Mouse (Mus musculus) urinary bladder, postnatal 25 days (tissue): ENCODE measurements at regions not wholly inside any gene's neighbourhood (a gene's known extent, or its start where the extent isn't known, plus 50 kb on each side); places are given as distances from the start of the nearest gene placed in this dataset.

Source experiments
- DNase-seq: peaks from one replicate; pipeline ENCODE4 v3.0.0; 2022; ENCODE audit warnings: low spot score

GRCm38 (mm10) chr10:102705848-102706247, 193.8 kb downstream of the Rassf9 start:
- no peak for DNase-seq

- DNase-seq = no peak
Observed at GRCm38 (mm10) chr10:102694810-102695209, 182.8 kb downstream of the Rassf9 start.

DNA sequence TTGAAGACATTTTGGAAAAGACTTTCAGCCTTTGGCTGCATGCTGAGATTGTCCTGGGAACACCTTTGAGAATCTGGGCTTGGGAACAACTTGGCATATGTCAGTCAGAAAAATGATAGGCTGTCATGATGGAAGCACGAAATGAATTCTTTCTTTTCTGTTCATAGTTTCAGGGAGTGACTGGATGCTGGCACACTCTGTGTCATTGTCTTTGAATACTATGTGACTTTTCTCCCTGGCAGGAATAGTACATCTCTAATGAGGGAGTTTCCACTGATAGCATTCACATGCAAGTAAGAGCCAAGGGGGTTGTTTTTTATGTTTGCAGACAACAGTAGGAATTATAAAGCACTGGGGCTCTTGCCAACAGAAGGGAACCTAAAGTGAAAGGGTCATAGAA, 177.9 kb downstream of the Rassf9 start:
- DNase-seq = no peak

GRCm38 (mm10) chr10:102686667-102687397, 174.8 kb downstream of the Rassf9 start:
- no peak for DNase-seq

DNA sequence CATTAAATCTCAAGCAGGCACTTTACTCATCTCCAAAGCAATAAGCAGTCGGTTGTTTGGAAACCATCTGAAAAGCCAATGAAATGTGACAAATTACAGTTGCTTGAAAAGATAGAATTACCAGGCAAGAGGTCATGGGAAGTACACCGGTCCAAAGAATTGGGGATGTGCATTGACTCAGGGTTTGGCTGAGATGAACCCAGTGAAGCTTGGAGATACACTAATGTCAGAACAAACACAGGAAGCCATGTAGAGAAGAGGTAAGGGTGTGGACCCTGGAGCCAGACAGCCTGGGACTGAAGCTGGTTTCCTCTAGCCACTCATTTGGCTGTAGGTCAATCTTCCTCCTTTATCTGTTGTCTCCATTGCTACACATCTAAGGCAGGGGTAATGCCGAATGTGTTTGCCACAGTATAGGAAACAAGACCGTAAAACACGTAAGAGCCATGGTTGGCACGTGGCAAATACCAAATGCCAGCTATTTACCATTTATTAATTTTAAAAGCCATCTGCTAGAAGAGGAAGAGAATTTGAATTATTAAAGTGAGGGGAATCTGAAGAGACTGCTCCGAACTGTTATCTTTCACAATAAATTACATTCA, 173.9 kb downstream of the Rassf9 start:
- no peak for DNase-seq

GRCm38 (mm10) chr10:102667359-102667758, 155.3 kb downstream of the Rassf9 start:
- DNase-seq = no peak

GRCm38 (mm10) chr10:102659683-102660082, 147.7 kb downstream of the Rassf9 start:
- no peak for DNase-seq

DNA sequence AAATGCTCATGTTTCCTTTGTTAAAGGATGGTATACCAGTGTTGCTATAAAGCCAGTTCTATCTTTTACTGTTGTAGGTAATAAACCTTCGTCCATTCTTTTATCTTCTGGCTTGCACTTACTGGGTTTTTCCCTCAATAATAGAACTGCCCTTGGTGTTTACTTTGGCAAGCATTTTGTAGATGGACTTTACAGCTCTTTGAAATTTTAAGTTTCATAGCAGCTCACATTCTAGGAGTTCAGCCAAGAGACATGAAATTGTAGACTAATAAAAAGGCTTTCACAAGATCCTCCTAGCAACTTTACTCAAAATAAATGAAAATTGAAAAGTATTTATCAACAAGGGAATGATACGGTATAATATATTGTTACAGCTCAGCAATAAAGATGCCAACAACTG, 124.5 kb downstream of the Rassf9 start:
- no peak for DNase-seq

GRCm38 (mm10) chr10:102633438-102633837, 121.4 kb downstream of the Rassf9 start:
- no peak for DNase-seq

- DNase-seq = no peak
Observed at GRCm38 (mm10) chr10:102628609-102629008, 116.6 kb downstream of the Rassf9 start.

- DNase-seq = no peak
Observed at GRCm38 (mm10) chr10:102623895-102624294, 111.9 kb downstream of the Rassf9 start.

DNA sequence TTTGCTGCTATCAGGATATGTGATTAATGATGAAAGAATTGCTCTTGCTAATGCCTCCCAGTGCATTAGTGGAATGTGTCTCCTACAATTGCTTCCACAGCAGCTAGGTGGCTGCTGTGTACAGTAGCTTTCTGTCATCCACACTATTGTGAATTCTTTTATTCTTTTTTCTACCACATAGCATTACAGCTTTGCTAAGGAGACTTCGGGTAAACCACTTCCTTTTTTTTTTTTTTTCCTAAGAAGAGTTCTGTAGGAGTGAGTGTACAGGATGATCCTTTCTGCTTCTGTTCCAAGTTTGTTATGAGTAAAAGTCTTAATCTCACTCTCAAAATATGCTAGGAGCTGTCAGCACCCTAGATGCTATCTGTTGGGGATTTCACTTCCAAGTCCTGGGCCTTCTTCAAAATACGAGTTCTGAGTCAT, 110.6 kb downstream of the Rassf9 start:
- DNase-seq = no peak

GRCm38 (mm10) chr10:102618711-102619110, 106.7 kb downstream of the Rassf9 start:
- no peak for DNase-seq

DNA sequence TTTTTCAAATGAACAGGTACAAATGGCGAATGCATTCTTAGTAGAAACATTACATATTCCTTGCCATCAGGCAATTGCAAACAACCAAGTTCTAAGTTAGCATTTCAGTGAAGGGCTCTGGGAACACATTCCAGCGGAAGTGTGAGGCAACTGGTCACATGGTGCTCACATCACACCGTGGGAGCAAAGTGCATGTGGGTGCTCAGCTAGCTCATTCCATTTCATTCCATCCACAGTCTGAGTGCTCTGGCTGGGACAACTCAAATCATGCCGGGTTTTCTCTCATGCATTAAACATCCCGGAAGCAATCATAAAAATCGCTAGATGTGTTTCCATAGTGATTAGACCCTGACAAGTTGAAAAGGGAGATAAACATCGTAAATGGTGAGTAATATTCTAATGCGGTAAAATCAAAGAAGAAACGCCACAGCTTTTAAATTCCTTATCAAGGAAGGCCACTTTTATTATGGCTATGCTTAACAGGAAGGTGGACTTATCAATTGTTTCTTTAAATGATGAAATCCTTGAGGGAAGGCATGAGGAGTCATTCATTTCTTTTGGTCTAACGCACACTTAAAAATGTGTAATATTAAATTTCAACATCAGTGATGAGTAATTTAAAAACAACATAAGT, 104.1 kb downstream of the Rassf9 start:
- no peak for DNase-seq
